Comparison of ENCODE assay signal across 11 mouse cellular contexts in the genomic region with DNA sequence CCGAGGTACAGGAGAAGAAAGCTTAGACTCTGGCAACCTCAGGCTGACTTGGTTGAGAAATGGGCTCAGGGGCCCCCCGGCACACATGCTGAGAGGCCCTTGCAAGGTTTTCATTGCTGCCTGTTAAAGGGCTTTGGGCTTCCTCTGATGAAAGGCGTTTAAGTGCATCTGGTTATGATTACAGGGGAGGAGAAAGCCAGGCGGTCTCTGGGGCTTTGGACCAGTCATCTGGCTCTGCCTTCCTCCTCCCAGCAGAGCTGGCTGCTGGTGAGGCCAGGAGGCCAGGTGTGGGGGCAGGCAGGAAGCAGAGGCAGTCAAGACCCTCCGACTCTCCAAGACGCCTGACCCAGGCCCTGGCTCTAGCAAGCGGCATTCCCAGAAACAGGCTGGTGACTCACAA. TPM values are rescaled to one million over a fixed set of nuclear protein-coding genes. Genes with fewer than 3 reads are reported as not detected.
A peak's percentile ranks its signal among the peaks of the same experiment; 100 is the strongest.
DNase-seq lines count a peak whose midpoint lies in the region; ATAC-seq lines count a peak whose summit lies in the region.
"Had no signal": no experiment of that assay in that cellular context is flagged by ENCODE, and none has a peak within 500 bp of the region (broad histone marks: within the 10 kb centered on the region; RNA-seq: fewer than 3 reads in every experiment).

No protein-coding gene starts in this region.

- H3K36me3 ChIP-seq in heart, embryonic 16.5 days (ENCODE audit: control insufficient read depth, insufficient read depth): no peaks in the 10 kb centered on the region
- no peaks in the 10 kb centered on the region for H3K36me3 ChIP-seq in midbrain, embryonic 16.5 days (ENCODE audit: control insufficient read depth, insufficient read depth, low read length)

- H3K4me2 ChIP-seq in heart, embryonic 16.5 days (ENCODE audit: low read depth, low read length): peak overlapping the region; percentile 23; the same call in 1 of the 2 replicates
- peak overlapping the region; percentile 5; the same call in 1 of the 2 replicates for H3K4me2 ChIP-seq in midbrain, embryonic 16.5 days (ENCODE audit: low read length)

- H3K4me1 ChIP-seq in heart, embryonic 16.5 days (ENCODE audit: control insufficient read depth, insufficient read depth, low read length): peaks cover 18% of the 10 kb centered on the region; the same call in 1 of the 2 replicates
- peaks cover 7% of the 10 kb centered on the region; the same call in 1 of the 2 replicates for H3K4me1 ChIP-seq in midbrain, embryonic 16.5 days (ENCODE audit: control insufficient read depth, insufficient read depth, low read length)

- intact Hi-C loops in heart, postnatal 36 days (cut with DNase I): loop anchor here (5.0 to 10.0 kb wide), 2 partner anchors 198 to 226 kb away; no protein-coding TSS in a partner anchor

- no peak overlapping the region for H3K27ac ChIP-seq in heart, embryonic 16.5 days (ENCODE audit: low read length)
- no peak overlapping the region for H3K27ac ChIP-seq in midbrain, embryonic 16.5 days (ENCODE audit: low read length)

- no peak overlapping the region; the same call in 1 of the 2 replicates for H3K9ac ChIP-seq in heart, embryonic 16.5 days (ENCODE audit: low read length)
- H3K9ac ChIP-seq in midbrain, embryonic 16.5 days (ENCODE audit: low read depth, low read length): no peak overlapping the region

- DNase-seq in heart, postnatal 36 days: no peak
- peak; percentile 32 for DNase-seq in T-cell, adult 2 months (ENCODE audit: low spot score)
- peak; percentile 88 for DNase-seq in forelimb bud, embryonic 11.5 days (ENCODE audit: low read depth, low spot score)
- DNase-seq in urinary bladder, postnatal 4 days (ENCODE audit: low spot score in 2 of 2): no peak
- DNase-seq in left cerebral cortex, adult 9 months (ENCODE audit: low spot score in 2 of 2): no peak
- no peak for DNase-seq in layer of hippocampus, adult 8-10 months (ENCODE audit: low spot score in 2 of 2)
- DNase-seq: cerebellum, postnatal 25 days; gastrocnemius, postnatal 36 days had no signal

- H3K9me3 ChIP-seq in heart, embryonic 16.5 days (replicated peaks; ENCODE audit: control insufficient read depth, low read length): no peaks in the 10 kb centered on the region
- no peaks in the 10 kb centered on the region for H3K9me3 ChIP-seq in midbrain, embryonic 16.5 days (replicated peaks; ENCODE audit: control insufficient read depth, low read length, poor library complexity, severe bottlenecking)

- H3K4me3 ChIP-seq in heart, embryonic 16.5 days (ENCODE audit: low read length): no peak overlapping the region
- no peak overlapping the region for H3K4me3 ChIP-seq in midbrain, embryonic 16.5 days (ENCODE audit: low read depth, low read length)

- 13% methylated on average over 7 of the region's 7 CpGs for WGBS in heart, embryonic 16.5 days
- WGBS in midbrain, embryonic 16.5 days: 29% methylated on average over 7 of the region's 7 CpGs

- peaks cover 37% of the 10 kb centered on the region for H3K27me3 ChIP-seq in heart, embryonic 16.5 days (ENCODE audit: control insufficient read depth, insufficient read depth, low read length)
- peaks cover 18% of the 10 kb centered on the region; the same call in 1 of the 2 replicates for H3K27me3 ChIP-seq in midbrain, embryonic 16.5 days (ENCODE audit: control insufficient read depth, insufficient read depth, low read depth, low read length)

- no peak for ATAC-seq in heart, embryonic 16.5 days (replicated peaks; ENCODE audit: extremely low read depth, insufficient read depth, low FRiP score)
- no peak for ATAC-seq in midbrain, embryonic 16.5 days
- ATAC-seq: lung, postnatal 0 days had no signal

RNA-seq across cellular contexts. Expression of a gene that starts 9.7 kb away (rescaled TPM):
- polyA plus RNA-seq in heart, embryonic 16.5 days (2015; fragmentation: Nextera tagmentation; extraction: Ambion mirVana): 11.5 and 13.5 TPM in 2 replicates
- total RNA-seq in heart, postnatal 36 days (2021): 10 to 100 TPM; 20.0 to 25.9 TPM
- 14.7 and 16.8 TPM in 2 replicates for polyA plus RNA-seq in midbrain, embryonic 16.5 days (2015; fragmentation: Nextera tagmentation; extraction: Ambion mirVana)
- total RNA-seq in layer of hippocampus, adult 8-10 months (2022): 10 to 100 TPM; 17.6 to 21.4 (median 20.3) TPM

Comparison
In these comparisons a context has a peak if more than half of its experiments do, and no peak if none do; other contexts are left out.
1. DNase-seq: peak in T-cell, adult 2 months (single experiment) and forelimb bud, embryonic 11.5 days (single experiment); none in heart, postnatal 36 days (0 of 2), urinary bladder, postnatal 4 days (0 of 2), left cerebral cortex, adult 9 months (0 of 2) and layer of hippocampus, adult 8-10 months (0 of 2).